Mouse (Mus musculus) CH12.LX (cell line): ENCODE data around the gene Gatb.

Experiments
- CTCF ChIP-seq, 2 experiments: IDR thresholded peaks in 1 of 2; conservative IDR thresholded peaks in 1 of 2; 2 replicates each; pipeline ENCODE4 v1.5.1; 2011 to 2012; ENCODE audit warnings: low read depth in 2 of 2, low read length in 2 of 2, improper control_type of control experiment in 1 of 2, inconsistent platforms in 1 of 2, mild to moderate bottlenecking in 1 of 2, moderate library complexity in 1 of 2
- EP300 ChIP-seq: IDR thresholded peaks from 2 replicates; pipeline ENCODE4 v1.6.1; 2011; ENCODE audit warnings: low read length, improper control_type of control experiment
- ETS1 ChIP-seq: conservative IDR thresholded peaks from 2 replicates; pipeline ENCODE4 v1.6.1; 2012; ENCODE audit warnings: low read depth, mild to moderate bottlenecking, inconsistent platforms, low read length, improper control_type of control experiment, moderate library complexity
- MAFK ChIP-seq: IDR thresholded peaks from 2 replicates; pipeline ENCODE4 v1.6.1; 2011; ENCODE audit warnings: low read length, improper control_type of control experiment; ENCODE audit not compliant: insufficient replicate concordance
- POLR2A ChIP-seq: IDR thresholded peaks from 2 replicates; pipeline ENCODE4 v1.6.1; 2011; ENCODE audit warnings: low read depth, mild to moderate bottlenecking, improper control_type of control experiment, low read length
- RCOR1 ChIP-seq: conservative IDR thresholded peaks from 2 replicates; pipeline ENCODE4 v1.6.1; 2012; ENCODE audit warnings: low read depth, mild to moderate bottlenecking, inconsistent platforms, low read length, improper control_type of control experiment
- USF1 ChIP-seq: IDR thresholded peaks from 2 replicates; pipeline ENCODE4 v1.6.1; 2014; ENCODE audit warnings: low read depth, mild to moderate bottlenecking, inconsistent platforms, low read length, improper control_type of control experiment
- USF2 ChIP-seq: conservative IDR thresholded peaks from 2 replicates; pipeline ENCODE4 v1.6.1; 2011; ENCODE audit warnings: low read depth, low read length, improper control_type of control experiment
- ZKSCAN1 ChIP-seq: IDR thresholded peaks from 2 replicates; pipeline ENCODE4 v1.6.1; 2012; ENCODE audit warnings: low read depth, inconsistent platforms, low read length, improper control_type of control experiment, borderline replicate concordance

- TF ChIP-seq USF1: no peak
- no peak for TF ChIP-seq MAFK
- TF ChIP-seq CTCF (conservative IDR thresholded peaks at IDR 0.05 in 1 of 2, IDR thresholded peaks at IDR 0.05 in 1 of 2; ENCODE audit: low read depth in 2 of 2, low read length in 2 of 2): no peak
- TF ChIP-seq USF2: no peak
- TF ChIP-seq RCOR1: no peak
- no peak for TF ChIP-seq ETS1
- TF ChIP-seq EP300: no peak
- TF ChIP-seq ZKSCAN1: no peak
- TF ChIP-seq POLR2A: no peak
Measured at GRCm38 (mm10) chr3:85550312-85550711, 23.6 kb upstream of the Gatb start.
